Mouse (Mus musculus) kidney, adult 2 months (tissue): Measurements from ENCODE around the gene Cacna1a.

Experiments
- CTCF ChIP-seq: fragments of 200-500 bp; conservative IDR thresholded peaks from 2 replicates; pipeline ENCODE4 v1.5.1; 2011; ENCODE audit warnings: low read depth, mild to moderate bottlenecking, control low read depth, low read length, moderate library complexity, mixed read lengths; ENCODE audit not compliant: insufficient read depth, insufficient read length
- POLR2A ChIP-seq: fragments of 200-500 bp; IDR thresholded peaks from one replicate; pipeline ENCODE4 v1.6.1; 2011; ENCODE audit warnings: low read depth, low read length, control low read depth

DNA sequence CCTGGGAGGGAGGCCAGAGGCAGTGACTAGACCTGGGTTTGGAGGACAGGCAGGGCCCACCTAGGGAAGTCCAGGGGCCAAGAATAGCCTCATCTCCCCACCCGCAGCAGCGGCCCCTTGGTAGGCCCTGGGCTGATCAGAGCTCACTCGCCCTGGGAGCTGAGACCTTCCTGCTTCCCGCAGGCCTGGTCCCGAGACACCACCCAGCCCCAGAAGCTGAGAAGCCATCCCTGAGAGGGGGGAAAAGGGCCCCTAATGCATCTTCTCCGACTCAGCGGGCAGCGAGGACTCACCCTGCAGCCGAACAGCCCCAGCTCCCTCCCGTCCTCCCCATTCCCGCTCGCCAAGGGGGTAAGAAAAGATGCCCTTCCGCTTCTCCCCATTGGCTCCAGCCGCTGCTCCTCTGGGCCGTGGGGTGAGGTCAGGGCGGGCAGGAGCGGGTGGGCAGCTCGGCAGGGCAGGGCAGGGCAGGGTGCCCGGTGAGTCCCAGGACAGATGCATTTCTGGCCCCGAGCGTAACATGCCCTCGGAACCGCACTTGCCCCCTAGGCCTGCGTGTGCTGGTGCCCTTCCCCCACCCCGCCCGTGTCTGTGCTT lies 212.2 kb downstream of the Cacna1a start:
- TF ChIP-seq CTCF (no peak), POLR2A (no peak)
